In genomic region chr8:123701952-123702587, GRCm38 (mm10) we compare ENCODE assay signal across 11 mouse cellular contexts. TPM values are rescaled to one million over a fixed set of nuclear protein-coding genes. Genes with fewer than 3 reads are reported as not detected.
A peak's percentile ranks its signal among the peaks of the same experiment; 100 is the strongest.
DNase-seq lines count a peak whose midpoint lies in the region; ATAC-seq lines count a peak whose summit lies in the region.
"Had no signal": no experiment of that assay in that cellular context is flagged by ENCODE, and none has a peak within 500 bp of the region (broad histone marks: within the 10 kb centered on the region; RNA-seq: fewer than 3 reads in every experiment).

No protein-coding gene starts in this region.

- H3K36me3 ChIP-seq in embryonic facial prominence, embryonic 11.5 days (replicated peaks; ENCODE audit: control insufficient read depth, insufficient read depth, low read depth, low read length): no peaks in the 10 kb centered on the region

- H3K4me3 ChIP-seq in embryonic facial prominence, embryonic 11.5 days (ENCODE audit: low read depth, low read length): no peak overlapping the region
- H3K4me3 ChIP-seq: erythroblast, embryonic 14.5 days; megakaryocyte, embryonic 14.5 days had no signal

- no peaks in the 10 kb centered on the region for H3K27me3 ChIP-seq in embryonic facial prominence, embryonic 11.5 days (ENCODE audit: control insufficient read depth, insufficient read depth, low read length)

- peaks cover 5% of the 10 kb centered on the region; the same call in 1 of the 2 replicates for H3K4me1 ChIP-seq in embryonic facial prominence, embryonic 11.5 days (ENCODE audit: control insufficient read depth, insufficient read depth, low read length)
- H3K4me1 ChIP-seq: megakaryocyte, embryonic 14.5 days had no signal

- no peak for DNase-seq in frontal cortex, postnatal 10 days (ENCODE audit: low spot score in 2 of 2)
- DNase-seq in embryonic facial prominence, embryonic 11.5 days (ENCODE audit: low spot score): peak; percentile 40
- peak; percentile 89 for DNase-seq in heart, postnatal 4 days
- DNase-seq in ovary, adult 18-20 months (ENCODE audit: low spot score): peak; percentile 52
- no peak for DNase-seq in layer of hippocampus, adult 9-10 months (ENCODE audit: low spot score)
- no peak for DNase-seq in Muller cell, postnatal 12 days (ENCODE audit: inconsistent ontology term)
- no peak for DNase-seq in thymus, postnatal 36 days
- DNase-seq: adrenal gland, adult 2 months had no signal

- no peak overlapping the region for H3K9ac ChIP-seq in embryonic facial prominence, embryonic 11.5 days (replicated peaks; ENCODE audit: low read length)

- 60% methylated on average over 15 of the region's 15 CpGs for WGBS in embryonic facial prominence, embryonic 11.5 days

- ATAC-seq in frontal cortex, adult (ENCODE audit: low TSS enrichment): peak; percentile 38
- ATAC-seq in embryonic facial prominence, embryonic 11.5 days (replicated peaks; ENCODE audit: insufficient number of reproducible peaks, low FRiP score, low TSS enrichment, low read depth): no peak

- no peaks in the 10 kb centered on the region for H3K9me3 ChIP-seq in embryonic facial prominence, embryonic 11.5 days (replicated peaks; ENCODE audit: control insufficient read depth, low read length)
- H3K9me3 ChIP-seq: megakaryocyte, embryonic 14.5 days had no signal

- H3K27ac ChIP-seq in embryonic facial prominence, embryonic 11.5 days (replicated peaks; ENCODE audit: low read depth, low read length): no peak overlapping the region

- no peak overlapping the region for H3K4me2 ChIP-seq in embryonic facial prominence, embryonic 11.5 days (ENCODE audit: low read depth, low read length)

RNA-seq across cellular contexts. Expression of gene Rhou, which starts 48.3 kb away (rescaled TPM):
- 8.9 and 11.2 TPM in 2 replicates for polyA plus RNA-seq in embryonic facial prominence, embryonic 11.5 days (2014; fragmentation: Nextera tagmentation; extraction: Ambion mirVana)
- total RNA-seq in heart, postnatal 4 days (2021): 10 to 100 TPM; 14.7 to 15.4 TPM
- polyA plus RNA-seq: erythroblast, embryonic 14.5 days had no signal

Comparison
In these comparisons a context has a peak if more than half of its experiments do, and no peak if none do; other contexts are left out.
1. DNase-seq: peak in embryonic facial prominence, embryonic 11.5 days (single experiment), heart, postnatal 4 days (single experiment) and ovary, adult 18-20 months (single experiment); none in frontal cortex, postnatal 10 days (0 of 2), layer of hippocampus, adult 9-10 months (single experiment), Muller cell, postnatal 12 days (single experiment) and thymus, postnatal 36 days (0 of 2).